Mouse (Mus musculus): ENCODE results near the gene Capn2. TPM values are rescaled to one million over a fixed set of nuclear protein-coding genes. Genes with fewer than 3 reads are reported as not detected.

Capn2 gene
- polyA plus RNA-seq, 1 experiment from 2014 or later: 68.1 TPM

DNA sequence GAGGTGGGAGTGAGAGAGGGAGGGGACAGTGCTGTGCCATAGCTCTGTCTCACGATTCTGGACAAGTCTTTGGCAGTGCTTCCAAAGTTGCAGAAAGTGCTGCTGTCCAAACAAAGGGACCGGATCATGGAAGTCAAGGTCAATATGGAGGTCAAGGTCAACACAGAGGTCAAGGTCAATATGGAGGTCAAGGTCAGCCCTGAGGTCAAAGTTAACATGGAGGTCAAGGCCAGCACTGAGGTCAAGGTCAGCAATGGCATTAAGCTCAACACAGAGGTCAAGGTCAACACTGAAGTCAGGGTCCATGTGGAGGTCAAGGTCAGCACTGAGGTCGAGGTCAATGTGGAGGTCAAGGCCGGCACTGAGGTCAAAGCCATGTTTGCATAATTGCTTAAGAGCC is 16.6 kb downstream of the Capn2 start:
- H3K9me3 ChIP-seq (replicated peaks; ENCODE audit: control insufficient read depth, low read length): no peaks in the 10 kb centered on the region
- no peak for ATAC-seq (replicated peaks; ENCODE audit: insufficient number of reproducible peaks, low FRiP score, low TSS enrichment)
- peaks cover 63% of the 10 kb centered on the region for H3K4me1 ChIP-seq (ENCODE audit: control insufficient read depth, insufficient read depth, low read length)
- no peak overlapping the region for H3K9ac ChIP-seq (ENCODE audit: low read depth, low read length)
- no peaks in the 10 kb centered on the region for H3K36me3 ChIP-seq (ENCODE audit: control insufficient read depth, insufficient read depth, low read length)
- H3K27me3 ChIP-seq (ENCODE audit: control insufficient read depth, insufficient read depth, low read length): no peaks in the 10 kb centered on the region
- H3K4me3 ChIP-seq (ENCODE audit: low read depth, low read length): no peak overlapping the region
- no peak overlapping the region for H3K4me2 ChIP-seq
- WGBS (ENCODE audit: insufficient replicate concordance): 81% methylated on average over 4 of the region's 4 CpGs
- H3K27ac ChIP-seq (ENCODE audit: low read depth, low read length): no peak overlapping the region; the same call in 1 of the 2 replicates

DNA sequence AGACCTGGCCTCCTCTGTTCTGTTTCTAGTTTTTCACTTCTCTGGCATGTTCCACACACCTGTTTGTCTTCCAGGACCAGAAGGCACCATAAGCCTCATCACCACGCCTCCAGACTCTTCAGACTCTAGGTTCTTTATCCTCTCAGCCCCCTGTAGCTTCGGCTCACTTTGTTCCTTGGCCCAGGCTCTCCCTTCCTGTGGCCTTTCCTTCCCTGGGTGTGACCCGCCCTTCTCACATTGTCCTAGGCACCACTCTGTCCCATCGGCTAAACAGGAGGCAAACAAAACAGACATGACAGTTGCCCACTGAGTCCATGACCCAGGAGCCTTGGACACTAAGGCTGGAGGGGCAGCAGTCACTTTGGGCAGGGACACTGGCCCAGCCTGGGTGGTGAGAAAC is 17.2 kb downstream of the Capn2 start:
- no peaks in the 10 kb centered on the region for H3K27me3 ChIP-seq (ENCODE audit: control insufficient read depth, insufficient read depth, low read length)
- H3K4me2 ChIP-seq: no peak overlapping the region
- 50% methylated on average over 4 of the region's 4 CpGs for WGBS (ENCODE audit: insufficient replicate concordance)
- H3K9me3 ChIP-seq (replicated peaks; ENCODE audit: control insufficient read depth, low read length): no peaks in the 10 kb centered on the region
- no peak overlapping the region for H3K4me3 ChIP-seq (ENCODE audit: low read depth, low read length)
- H3K27ac ChIP-seq (ENCODE audit: low read depth, low read length): peak overlapping the region; percentile 47
- peaks cover 60% of the 10 kb centered on the region for H3K4me1 ChIP-seq (ENCODE audit: control insufficient read depth, insufficient read depth, low read length)
- no peak overlapping the region for H3K9ac ChIP-seq (ENCODE audit: low read depth, low read length)
- H3K36me3 ChIP-seq (ENCODE audit: control insufficient read depth, insufficient read depth, low read length): no peaks in the 10 kb centered on the region
- ATAC-seq (replicated peaks; ENCODE audit: insufficient number of reproducible peaks, low FRiP score, low TSS enrichment): no peak

DNA sequence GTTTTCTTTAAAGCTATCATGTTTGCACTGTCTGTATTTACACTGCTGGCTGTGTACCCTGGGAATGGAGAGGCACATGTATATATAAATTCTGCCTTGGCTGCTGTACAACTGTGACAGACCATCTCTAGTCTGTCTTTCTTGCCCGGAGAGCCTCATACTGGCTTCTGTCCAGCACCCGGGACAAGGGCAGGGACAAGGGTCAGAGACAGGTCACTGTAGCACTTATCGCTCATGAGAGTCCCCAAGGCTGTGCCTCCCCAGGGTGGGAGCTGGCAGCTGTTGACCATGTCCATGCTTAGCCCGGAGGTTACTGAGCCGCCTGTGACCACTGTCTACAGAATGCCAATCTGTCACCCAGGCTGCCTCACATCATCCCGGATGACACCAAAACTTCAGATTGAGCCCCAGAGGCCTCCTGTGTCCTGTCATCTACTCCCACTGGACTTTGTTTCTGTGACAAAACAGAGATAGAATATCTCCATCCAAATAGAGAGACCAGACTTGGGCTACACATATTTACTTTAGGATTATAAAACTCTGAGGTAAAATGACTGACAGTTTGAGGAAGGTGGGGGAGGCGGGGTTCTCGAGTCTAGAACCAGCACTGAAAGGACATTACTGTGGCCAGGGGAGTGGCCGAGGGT is 17.8 kb downstream of the Capn2 start:
- WGBS (ENCODE audit: insufficient replicate concordance): 38% methylated on average over 9 of the region's 9 CpGs
- H3K4me1 ChIP-seq (ENCODE audit: control insufficient read depth, insufficient read depth, low read length): peaks cover 61% of the 10 kb centered on the region

DNA sequence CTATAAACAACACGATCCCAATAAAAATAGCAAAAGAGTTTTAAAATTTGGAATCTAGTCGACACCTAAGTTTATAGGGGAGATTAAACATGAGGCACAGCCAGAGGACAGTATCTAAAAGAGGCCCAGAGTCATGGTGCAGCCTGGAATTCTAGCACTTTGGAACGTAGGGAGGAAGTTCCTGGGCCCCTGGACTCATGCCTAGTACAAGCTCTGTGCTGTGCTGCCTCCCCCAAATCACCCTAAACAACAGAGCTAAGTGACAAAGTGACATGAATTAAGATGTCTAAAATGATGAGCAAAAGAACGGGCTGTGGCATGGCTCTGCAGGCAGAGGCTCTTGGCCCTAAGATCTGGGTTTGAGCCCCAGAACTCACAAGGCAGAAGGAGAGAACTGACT is 19.7 kb downstream of the Capn2 start:
- Histone ChIP-seq H3K4me2 (no peak overlapping the region), H3K27me3 (ENCODE audit: control insufficient read depth, insufficient read depth, low read length) (no peaks in the 10 kb centered on the region), H3K36me3 (ENCODE audit: control insufficient read depth, insufficient read depth, low read length) (no peaks in the 10 kb centered on the region), H3K9ac (ENCODE audit: low read depth, low read length) (no peak overlapping the region), H3K9me3 (replicated peaks; ENCODE audit: control insufficient read depth, low read length) (no peaks in the 10 kb centered on the region), H3K4me1 (ENCODE audit: control insufficient read depth, insufficient read depth, low read length) (peaks cover 48% of the 10 kb centered on the region), H3K27ac (ENCODE audit: low read depth, low read length) (0 out of 2 replicates have a peak overlapping the region, but pooled peaks have one; percentile 12), H3K4me3 (ENCODE audit: low read depth, low read length) (no peak overlapping the region)
- ATAC-seq (replicated peaks; ENCODE audit: insufficient number of reproducible peaks, low FRiP score, low TSS enrichment): no peak
- 39% methylated on average over 4 of the region's 4 CpGs for WGBS (ENCODE audit: insufficient replicate concordance)

More for the DNA sequence above, 17.8 kb downstream of the Capn2 start:
- no peaks in the 10 kb centered on the region for H3K36me3 ChIP-seq (ENCODE audit: control insufficient read depth, insufficient read depth, low read length)
- no peak overlapping the region for H3K4me2 ChIP-seq
- no peaks in the 10 kb centered on the region for H3K27me3 ChIP-seq (ENCODE audit: control insufficient read depth, insufficient read depth, low read length)
- H3K4me3 ChIP-seq (ENCODE audit: low read depth, low read length): no peak overlapping the region
- H3K9ac ChIP-seq (ENCODE audit: low read depth, low read length): no peak overlapping the region
- peak; percentile 50; the same call in 1 of the 2 replicates for ATAC-seq (replicated peaks; ENCODE audit: insufficient number of reproducible peaks, low FRiP score, low TSS enrichment)
- H3K27ac ChIP-seq (ENCODE audit: low read depth, low read length): peak overlapping the region; percentile 60
- no peaks in the 10 kb centered on the region for H3K9me3 ChIP-seq (replicated peaks; ENCODE audit: control insufficient read depth, low read length)

DNA sequence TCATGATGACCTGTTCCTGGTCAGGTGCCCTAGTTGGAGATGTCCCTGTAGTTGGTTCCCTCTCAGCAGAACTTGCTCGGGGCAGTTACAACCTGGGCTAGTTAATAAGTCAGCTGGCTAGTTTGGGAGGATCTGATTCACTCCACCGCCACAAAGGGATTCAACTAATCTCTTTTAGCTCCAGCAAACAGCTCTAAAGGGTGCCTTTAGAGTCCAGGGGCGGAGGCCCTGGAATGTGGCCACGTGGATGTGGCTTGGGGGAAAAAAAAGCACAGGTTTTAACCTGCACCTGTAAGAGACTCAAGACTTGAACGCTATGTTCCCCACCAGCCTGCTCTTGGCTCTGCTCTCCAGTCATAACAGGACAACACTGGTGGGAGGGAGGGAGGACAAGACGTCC is 20.7 kb downstream of the Capn2 start:
- WGBS (ENCODE audit: insufficient replicate concordance): 61% methylated on average over 6 of the region's 6 CpGs

DNA sequence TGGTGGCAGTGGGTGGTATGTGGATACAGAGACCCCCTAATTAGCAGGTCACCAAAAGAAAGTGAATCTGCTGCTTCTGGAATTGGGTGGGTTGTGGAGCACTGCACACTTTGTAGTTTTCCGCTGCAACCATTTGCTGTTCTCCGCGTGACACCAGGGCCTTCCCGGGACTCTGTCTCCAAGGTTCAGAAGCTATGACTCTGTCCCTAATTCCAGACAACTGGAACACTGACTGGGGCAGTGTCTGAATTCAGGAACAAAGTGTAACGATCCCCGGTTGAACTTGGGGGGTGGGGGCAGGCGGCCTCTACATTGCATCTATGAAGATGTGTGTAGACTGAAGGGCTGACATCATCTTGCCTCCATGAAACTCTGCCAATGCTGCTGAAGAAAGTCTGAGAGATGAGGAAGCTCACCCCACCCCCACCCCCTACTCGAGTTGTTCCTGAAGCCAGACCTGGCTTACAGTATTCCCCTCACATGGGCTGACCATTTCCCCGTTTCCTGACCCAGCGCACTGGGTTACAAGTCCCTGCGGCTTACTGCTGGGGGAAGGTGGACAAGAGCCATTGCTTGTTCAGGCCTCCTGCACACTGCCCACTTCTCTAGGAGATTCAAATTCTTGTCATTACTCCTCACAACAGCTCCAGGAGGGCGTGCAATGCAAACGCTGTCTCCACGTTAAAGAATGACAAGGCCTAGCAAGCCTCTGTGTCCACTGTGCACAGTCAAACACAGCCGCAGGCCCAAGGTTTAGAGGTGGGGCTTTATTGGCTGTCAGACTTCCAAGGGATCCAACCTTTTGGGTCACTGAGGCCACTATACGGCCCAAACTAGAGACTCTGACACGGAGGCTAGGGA is 22.9 kb downstream of the Capn2 start:
- no peak for ATAC-seq (replicated peaks; ENCODE audit: insufficient number of reproducible peaks, low FRiP score, low TSS enrichment)
- WGBS (ENCODE audit: insufficient replicate concordance): 57% methylated on average over 17 of the region's 17 CpGs
- H3K4me3 ChIP-seq (ENCODE audit: low read depth, low read length): no peak overlapping the region
- H3K9ac ChIP-seq (ENCODE audit: low read depth, low read length): no peak overlapping the region
- H3K36me3 ChIP-seq (ENCODE audit: control insufficient read depth, insufficient read depth, low read length): peaks cover 3% of the 10 kb centered on the region; the same call in 1 of the 2 replicates
- H3K4me1 ChIP-seq (ENCODE audit: control insufficient read depth, insufficient read depth, low read length): peaks cover 34% of the 10 kb centered on the region
- no peaks in the 10 kb centered on the region for H3K9me3 ChIP-seq (replicated peaks; ENCODE audit: control insufficient read depth, low read length)
- peak overlapping the region; percentile 4; the same call in 1 of the 2 replicates for H3K4me2 ChIP-seq
- H3K27ac ChIP-seq (ENCODE audit: low read depth, low read length): peak overlapping the region; percentile 51; the same call in 1 of the 2 replicates
- H3K27me3 ChIP-seq (ENCODE audit: control insufficient read depth, insufficient read depth, low read length): no peaks in the 10 kb centered on the region

More for the DNA sequence above, 20.7 kb downstream of the Capn2 start:
- Histone ChIP-seq H3K36me3 (ENCODE audit: control insufficient read depth, insufficient read depth, low read length) (no peaks in the 10 kb centered on the region; the same call in 1 of the 2 replicates), H3K4me1 (ENCODE audit: control insufficient read depth, insufficient read depth, low read length) (peaks cover 39% of the 10 kb centered on the region), H3K4me2 (no peak overlapping the region), H3K4me3 (ENCODE audit: low read depth, low read length) (no peak overlapping the region), H3K9me3 (replicated peaks; ENCODE audit: control insufficient read depth, low read length) (no peaks in the 10 kb centered on the region), H3K27me3 (ENCODE audit: control insufficient read depth, insufficient read depth, low read length) (no peaks in the 10 kb centered on the region), H3K27ac (ENCODE audit: low read depth, low read length) (no peak overlapping the region), H3K9ac (ENCODE audit: low read depth, low read length) (no peak overlapping the region)
- no peak for ATAC-seq (replicated peaks; ENCODE audit: insufficient number of reproducible peaks, low FRiP score, low TSS enrichment)

DNA sequence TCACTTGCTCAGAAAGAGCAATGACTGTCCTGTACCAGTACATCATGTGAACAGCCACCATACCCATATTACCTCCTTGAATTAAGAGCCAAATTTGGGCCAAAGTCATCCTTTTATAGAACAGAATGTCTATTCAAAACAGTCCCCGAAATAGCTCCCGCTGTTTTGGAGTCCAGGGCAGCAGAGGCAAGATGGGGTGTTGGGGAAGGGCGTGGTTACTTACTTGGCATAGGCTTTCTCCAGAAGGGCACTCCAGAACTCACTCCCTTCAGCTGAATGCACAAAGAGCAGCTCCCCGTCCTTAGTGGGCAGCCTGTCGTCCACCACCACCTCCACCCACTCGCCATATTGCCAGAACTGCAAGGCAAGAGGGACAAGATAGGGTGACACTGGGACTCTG is 25.6 kb downstream of the Capn2 start:
- H3K4me2 ChIP-seq: no peak overlapping the region
- no peaks in the 10 kb centered on the region for H3K27me3 ChIP-seq (ENCODE audit: control insufficient read depth, insufficient read depth, low read length)
- H3K27ac ChIP-seq (ENCODE audit: low read depth, low read length): no peak overlapping the region
- no peaks in the 10 kb centered on the region for H3K9me3 ChIP-seq (replicated peaks; ENCODE audit: control insufficient read depth, low read length)
- no peak overlapping the region for H3K9ac ChIP-seq (ENCODE audit: low read depth, low read length)
- H3K4me1 ChIP-seq (ENCODE audit: control insufficient read depth, insufficient read depth, low read length): peaks cover 15% of the 10 kb centered on the region
- ATAC-seq (replicated peaks; ENCODE audit: insufficient number of reproducible peaks, low FRiP score, low TSS enrichment): no peak
- H3K4me3 ChIP-seq (ENCODE audit: low read depth, low read length): no peak overlapping the region
- 86% methylated on average over 6 of the region's 6 CpGs for WGBS (ENCODE audit: insufficient replicate concordance)
- peaks cover 12% of the 10 kb centered on the region for H3K36me3 ChIP-seq (ENCODE audit: control insufficient read depth, insufficient read depth, low read length)

DNA sequence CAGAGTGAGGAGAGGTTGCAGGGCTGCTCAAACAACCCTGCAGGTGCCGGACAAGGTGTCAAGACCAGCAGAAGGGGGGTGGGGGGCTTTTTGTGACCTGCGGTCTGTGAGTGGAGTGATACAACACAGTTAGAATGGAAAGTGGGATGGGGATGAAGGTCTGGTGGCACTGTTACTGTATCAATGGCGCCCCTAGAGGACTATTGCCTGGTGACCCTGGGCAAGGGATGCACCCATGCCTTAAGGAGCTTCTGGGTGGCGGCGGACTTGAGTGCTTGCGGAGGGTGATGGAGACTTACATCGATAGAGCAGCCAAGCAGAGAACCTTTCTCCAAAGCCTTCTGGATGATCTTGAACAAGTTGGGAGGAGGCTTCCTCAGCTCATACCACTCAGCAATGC is 26.8 kb downstream of the Capn2 start:
- peak overlapping the region; percentile 12 for H3K27ac ChIP-seq (ENCODE audit: low read depth, low read length)
- peaks cover 18% of the 10 kb centered on the region for H3K36me3 ChIP-seq (ENCODE audit: control insufficient read depth, insufficient read depth, low read length)
- no peaks in the 10 kb centered on the region for H3K27me3 ChIP-seq (ENCODE audit: control insufficient read depth, insufficient read depth, low read length)
- H3K9me3 ChIP-seq (replicated peaks; ENCODE audit: control insufficient read depth, low read length): no peaks in the 10 kb centered on the region
- ATAC-seq (replicated peaks; ENCODE audit: insufficient number of reproducible peaks, low FRiP score, low TSS enrichment): no peak
- H3K9ac ChIP-seq (ENCODE audit: low read depth, low read length): no peak overlapping the region
- 64% methylated on average over 7 of the region's 7 CpGs for WGBS (ENCODE audit: insufficient replicate concordance)
- H3K4me2 ChIP-seq: no peak overlapping the region
- no peak overlapping the region for H3K4me3 ChIP-seq (ENCODE audit: low read depth, low read length)
- H3K4me1 ChIP-seq (ENCODE audit: control insufficient read depth, insufficient read depth, low read length): peaks cover 15% of the 10 kb centered on the region
